Mouse (Mus musculus) urinary bladder, postnatal 25 days (tissue): ENCODE results near the gene Nemf.

Experiments used
- DNase-seq: peaks from one replicate; pipeline ENCODE4 v3.0.0; 2022; ENCODE audit warnings: low spot score

The Nemf gene

DNA sequence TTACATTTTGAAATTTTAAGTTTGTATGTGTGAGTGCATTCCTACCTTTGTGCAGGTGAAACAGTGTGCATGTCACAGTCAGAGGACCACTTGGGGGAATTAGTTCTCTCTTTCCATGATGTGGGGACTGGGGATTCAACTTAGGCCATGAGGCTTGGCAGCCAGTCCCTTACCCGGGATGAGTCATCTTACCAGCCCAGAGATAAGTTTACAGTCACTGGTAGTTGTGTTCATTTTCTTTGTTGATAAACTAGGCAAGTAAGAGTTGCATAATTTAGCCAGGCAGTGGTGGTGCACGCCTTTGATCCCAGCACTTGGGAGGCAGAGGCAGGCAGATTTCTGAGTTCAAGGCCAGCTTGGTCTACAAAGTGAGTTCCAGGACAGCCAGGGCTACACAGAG is 52.9 kb downstream of the Nemf start:
- DNase-seq, result no peak

DNA sequence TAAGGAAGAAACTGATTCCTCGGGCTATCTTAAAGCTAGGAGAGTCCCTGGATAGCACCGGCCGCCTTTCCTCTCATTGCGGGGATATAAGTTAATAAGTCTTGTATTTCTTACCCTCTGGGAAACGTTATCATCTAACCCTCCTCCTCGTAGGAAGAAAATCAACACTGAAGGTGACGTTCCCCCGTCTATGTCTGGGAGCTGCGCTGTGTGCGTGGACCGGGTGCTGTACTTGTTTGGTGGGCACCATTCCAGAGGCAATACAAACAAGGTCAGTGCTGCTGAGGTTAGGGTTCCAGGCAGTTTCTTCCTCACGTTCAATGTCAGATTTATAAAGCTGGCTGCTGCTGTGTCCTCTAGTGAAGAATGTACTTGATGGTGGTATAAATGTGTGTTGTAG is 54.8 kb downstream of the Nemf start:
- no peak for DNase-seq

DNA sequence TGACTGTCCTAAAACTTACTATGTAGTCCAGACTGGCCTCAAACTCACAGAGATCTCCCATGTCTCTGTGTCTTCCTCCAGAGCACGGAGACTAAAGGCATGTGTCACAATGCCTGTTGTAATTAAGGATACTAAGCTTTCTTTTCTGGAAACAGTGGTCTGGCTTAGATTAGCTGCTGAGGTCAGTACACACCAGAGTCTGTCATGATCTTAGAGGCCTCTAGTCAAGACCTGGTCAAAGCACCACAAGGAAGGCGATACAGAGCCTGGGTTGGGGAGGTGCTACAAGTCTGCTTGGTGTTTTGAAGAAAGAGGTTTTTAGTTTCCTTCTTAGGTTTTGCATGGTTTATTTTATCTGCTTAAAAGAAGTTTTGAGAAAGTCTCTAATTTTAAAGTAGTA is 56.6 kb downstream of the Nemf start:
- no peak for DNase-seq

DNA sequence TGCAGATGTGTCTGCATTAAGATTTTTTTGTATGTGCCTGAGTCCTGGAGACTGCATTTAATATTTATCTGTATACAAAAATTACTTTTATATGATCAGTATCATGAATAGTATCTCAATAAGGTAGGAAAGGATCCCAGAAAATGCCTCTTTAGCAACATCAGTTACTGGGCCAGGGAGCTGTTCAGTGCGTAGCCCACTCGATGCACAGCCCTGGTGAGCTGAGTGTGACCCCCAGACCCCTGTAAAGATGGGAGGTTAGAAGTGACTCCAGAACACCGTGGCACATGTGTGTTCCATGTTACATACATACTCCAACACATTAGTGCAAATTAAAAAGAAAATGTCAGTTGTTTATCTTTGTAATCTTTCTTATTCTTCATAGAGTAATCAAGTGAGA is 57.1 kb downstream of the Nemf start:
- DNase-seq, result no peak

DNA sequence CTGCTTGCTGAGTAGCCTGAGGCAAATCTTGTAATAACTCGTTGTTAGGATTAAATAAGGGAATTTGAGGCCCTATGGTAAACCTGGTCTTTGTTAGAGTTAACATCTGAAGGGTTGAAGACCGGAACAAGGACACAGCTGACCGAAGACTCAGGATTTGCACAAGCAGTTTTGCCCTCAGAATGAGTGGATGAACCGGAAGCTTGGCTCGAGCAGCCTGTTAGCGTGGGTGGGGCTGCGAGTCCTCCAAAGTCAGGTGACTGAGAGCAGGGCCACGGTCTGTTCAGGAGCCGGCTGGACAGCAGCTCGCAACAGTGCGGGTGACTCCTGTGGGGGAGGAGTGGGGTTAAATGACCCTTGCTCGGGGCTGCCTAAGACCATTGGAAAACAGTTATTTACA is 57.7 kb downstream of the Nemf start:
- DNase-seq, result peak; percentile 31

DNA sequence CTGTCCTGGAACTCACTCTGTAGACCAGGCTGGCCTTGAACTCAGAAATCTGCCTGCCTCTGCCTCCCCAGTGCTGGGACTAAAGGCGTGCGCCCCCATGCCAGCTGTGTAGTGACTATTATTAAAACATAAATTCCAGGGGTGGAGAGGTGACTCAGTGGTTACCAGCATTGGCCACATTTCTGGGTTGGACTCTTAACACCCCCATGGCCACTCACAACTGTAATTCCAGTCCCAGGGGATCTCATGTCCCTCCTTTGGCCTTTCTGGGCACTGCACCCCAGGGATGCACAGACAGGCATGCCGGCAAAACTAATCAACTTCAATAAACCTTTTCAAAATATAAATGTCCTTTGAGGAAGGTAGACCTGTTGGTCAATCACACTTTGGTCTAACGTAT is 58.7 kb downstream of the Nemf start:
- no peak for DNase-seq

DNA sequence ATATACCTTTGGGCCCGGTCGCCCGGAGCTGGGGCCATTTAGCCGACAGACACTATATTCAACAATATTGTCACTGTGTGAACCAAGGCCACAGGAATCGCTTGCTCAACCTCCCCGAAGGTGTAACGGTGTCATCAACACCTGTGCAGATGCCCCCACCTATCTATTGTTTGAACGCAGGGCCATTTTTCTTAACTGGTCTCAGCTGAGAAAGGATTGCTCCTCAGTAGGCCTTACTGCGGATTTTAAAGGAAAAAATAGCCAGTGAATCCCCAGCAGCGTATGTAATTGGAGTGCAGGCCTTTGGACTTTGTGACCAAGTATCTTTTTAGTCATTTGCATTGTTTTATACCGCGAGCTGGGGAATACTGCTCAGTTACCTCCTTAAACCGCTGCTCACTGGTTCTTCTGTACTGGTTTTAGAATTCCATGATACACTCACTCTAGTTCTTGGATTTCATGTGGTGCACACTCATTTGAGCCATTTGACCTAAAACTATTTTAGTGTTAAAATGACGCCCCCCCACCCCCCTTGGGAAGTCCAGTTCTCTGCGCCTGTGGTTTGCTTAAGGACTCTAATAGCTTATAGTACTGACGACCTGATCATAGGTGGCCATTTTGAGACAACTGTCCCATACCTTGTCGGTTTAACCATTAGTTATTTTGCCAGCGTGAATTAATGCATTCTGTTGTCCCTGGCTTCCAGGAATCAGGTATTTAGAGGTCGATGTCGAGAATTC is 59.4 kb downstream of the Nemf start:
- no peak for DNase-seq

DNA sequence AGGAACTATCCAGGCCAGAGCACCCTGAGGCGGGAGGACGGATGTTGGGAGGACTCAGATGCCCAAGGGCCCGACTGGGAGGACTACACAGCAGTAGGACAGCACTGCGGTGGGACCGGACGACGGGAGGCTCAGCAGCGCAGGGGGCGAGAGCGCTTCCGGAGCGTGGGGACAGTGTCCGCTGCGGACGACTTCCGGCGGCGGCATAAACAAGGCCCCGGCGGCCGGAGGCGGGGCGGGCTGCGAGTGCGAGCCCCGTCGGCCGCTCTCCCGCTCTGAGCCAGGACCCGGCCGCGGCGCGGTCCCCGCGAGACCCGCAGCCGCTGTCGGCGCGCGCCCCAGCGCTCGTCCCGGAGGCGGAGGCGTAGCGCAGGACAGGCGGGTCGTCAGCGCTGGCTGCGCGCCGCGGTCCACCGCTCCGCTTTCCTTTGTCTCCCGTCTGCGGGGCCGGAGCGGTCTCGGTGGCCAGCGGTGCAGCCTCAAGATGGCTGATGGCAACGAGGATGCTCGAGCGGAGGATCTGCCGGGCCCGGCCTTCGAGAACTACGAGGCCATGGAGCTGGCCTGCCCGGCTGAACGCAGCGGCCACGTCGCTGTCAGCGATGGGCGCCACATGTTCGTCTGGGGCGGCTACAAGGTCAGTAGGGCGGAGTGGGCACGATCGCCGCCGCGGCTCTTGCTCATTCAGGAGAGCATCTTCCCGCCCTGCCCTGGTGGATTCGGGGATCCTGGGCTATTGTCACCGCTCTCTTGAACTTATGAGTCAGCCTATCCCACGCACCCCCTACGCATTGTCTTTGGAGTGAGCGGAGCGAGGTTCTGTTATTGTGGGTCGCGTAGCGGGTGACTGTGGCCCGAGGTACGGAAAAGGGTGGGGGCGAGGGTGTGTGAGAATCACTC is 60.2 kb downstream of the Nemf start, which contains the start of gene Klhdc2:
Klhdc2 (plus strand) TSS at position 171 of the 900 bp plus-strand sequence.
- DNase-seq, result peak; percentile 76

DNA sequence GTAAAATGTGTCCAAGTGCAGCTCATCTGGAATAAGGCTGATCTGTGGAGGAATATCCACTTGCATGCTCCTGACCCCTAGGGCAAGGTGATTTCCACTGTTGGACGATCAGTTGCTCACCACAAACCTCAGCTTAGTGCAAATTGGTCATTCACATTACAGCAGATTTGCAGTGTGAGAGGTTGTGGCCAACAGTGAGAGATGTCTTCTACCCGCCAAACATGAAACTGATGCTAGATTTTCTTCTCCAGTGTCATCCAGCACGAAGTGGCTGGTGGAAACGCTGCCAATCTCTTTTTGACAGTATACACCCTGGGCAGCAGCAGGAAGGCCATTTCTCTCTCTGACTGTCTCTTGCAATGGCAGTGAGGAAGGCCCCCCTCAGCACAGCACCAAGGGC is 61.3 kb downstream of the Nemf start:
- no peak for DNase-seq

DNA sequence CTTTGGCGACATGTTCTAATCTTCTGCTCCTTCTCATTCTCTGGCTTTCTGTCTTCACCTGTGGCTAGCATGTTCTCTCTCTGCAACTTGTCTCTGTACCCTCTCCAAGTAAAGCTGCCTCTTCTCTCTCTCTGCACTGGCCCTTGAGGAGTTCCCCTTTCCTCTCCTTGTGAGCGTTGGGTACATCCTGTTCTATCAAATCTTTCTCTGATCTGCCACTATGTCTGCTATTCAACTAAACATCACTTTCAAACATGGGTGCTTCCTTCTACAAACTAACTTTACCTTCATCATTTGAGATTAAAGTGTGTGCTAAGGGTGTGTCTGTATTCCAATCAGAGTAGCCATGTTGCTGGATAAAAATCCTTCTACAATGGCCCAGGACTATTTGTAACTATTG is 62.0 kb downstream of the Nemf start:
- DNase-seq, result no peak

DNA sequence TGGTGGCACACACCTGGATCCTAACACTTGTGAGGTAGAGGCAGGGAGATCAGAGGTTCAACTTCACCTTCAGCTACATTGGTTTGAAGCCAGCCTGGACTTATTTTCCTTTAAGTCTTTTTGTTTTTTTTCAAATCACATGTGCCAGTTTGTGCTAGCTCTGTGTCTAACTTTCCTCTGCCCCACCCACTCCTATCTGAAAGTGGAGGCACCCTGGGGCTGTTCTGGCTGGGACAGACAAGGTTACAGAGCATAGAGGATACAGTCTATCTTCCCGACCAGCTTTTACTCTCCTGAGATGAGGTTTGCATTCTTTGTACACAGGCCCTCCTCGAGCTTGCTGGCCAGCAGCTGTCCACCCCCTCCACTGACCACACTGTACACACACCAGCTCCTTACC is 63.1 kb downstream of the Nemf start:
- no peak for DNase-seq

DNA sequence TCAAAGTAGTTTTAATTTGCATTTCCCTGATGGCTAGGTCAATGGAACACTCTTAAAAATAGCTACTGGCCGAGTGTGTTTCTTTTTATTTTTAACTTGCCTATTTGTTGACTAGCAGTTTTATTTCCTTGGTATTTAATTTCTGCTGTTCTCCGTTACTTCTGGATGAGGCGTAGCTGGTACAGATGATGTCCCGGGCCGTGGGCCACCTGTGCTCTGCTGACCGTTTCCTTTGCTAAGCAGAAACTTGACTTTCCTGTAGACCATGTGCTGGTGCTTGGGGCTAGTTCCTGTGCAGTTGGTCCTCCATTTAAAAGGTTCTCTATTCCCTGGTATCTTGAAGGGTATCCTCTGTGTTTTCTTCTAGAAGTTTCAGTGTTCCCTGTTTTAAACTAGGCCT is 64.6 kb downstream of the Nemf start:
- no peak for DNase-seq

DNA sequence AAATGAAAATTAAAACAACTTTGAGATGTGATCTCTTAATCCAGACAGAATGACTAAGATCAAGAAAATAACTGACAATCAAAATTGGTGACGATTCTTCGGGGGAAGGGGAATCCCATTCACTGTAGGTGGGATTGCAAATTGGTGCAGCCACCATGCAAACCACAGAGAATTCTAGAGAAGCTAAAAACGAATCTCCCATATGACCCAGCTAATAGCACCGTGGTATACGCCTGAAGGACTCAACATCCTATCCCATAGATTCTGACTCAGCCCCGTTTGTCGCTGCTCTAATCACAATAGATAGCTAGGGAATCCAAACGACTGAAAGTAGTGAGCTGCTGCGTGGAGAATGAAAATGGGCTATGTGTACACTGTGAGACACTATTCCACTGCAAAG is 68.3 kb downstream of the Nemf start:
- no peak for DNase-seq

DNA sequence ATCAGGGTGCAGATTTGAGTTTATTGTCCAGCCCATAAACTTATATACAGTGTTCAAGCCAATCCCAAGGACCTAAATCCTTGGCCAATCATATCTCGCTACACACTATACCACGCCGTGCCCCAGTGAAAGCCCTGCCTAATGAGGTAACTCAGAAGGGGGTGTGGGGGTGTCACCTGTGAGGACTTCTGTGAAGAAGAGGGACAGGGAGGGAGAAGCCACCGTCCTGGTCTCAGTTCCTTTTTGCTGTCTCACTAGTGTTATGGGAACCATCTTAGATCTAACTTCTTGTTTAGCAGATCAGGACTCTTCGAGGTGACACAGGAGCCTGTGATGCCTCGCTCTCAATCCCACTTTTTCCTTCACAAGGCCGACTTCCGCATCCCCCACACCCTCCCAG is 69.4 kb downstream of the Nemf start:
- DNase-seq, result no peak

DNA sequence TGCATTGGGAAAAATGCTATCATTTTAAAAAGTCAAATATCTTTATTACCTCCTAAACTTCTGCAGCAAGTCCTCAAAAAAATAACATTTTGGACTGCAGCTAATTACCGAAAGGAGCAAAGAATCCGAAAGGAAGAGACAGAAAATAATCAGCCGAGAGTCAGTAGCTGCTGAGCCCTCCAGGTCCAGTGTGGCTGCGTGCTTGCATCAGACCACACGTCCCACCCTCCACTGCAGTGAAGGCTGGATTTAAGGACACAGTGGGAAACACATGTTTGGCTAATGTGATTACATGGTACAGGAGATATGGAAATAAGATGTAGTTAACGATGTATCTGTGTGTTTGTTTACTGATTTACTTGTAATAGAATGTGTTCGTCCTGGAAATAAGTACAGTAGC is 73.8 kb downstream of the Nemf start:
- no peak for DNase-seq

DNA sequence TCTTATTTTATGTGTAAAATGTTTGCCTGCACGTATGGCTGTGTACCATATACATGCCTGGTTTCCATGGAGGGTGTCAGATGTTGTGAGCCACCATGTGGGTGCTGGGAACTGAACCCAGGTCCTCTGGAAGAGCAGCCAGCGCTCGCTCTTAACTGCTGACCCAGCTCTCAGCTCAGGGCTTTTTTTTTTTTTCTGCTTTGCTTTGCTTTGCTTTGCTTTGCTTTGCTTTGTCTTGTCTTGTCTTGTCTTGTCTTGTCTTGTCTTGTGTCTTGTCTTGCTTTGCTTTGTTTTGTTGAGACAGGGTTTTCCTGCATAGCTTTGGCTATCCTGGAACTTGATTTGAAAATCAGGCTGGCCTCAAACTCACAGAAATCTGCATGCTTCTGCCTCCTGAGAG is 76.0 kb downstream of the Nemf start:
- no peak for DNase-seq

DNA sequence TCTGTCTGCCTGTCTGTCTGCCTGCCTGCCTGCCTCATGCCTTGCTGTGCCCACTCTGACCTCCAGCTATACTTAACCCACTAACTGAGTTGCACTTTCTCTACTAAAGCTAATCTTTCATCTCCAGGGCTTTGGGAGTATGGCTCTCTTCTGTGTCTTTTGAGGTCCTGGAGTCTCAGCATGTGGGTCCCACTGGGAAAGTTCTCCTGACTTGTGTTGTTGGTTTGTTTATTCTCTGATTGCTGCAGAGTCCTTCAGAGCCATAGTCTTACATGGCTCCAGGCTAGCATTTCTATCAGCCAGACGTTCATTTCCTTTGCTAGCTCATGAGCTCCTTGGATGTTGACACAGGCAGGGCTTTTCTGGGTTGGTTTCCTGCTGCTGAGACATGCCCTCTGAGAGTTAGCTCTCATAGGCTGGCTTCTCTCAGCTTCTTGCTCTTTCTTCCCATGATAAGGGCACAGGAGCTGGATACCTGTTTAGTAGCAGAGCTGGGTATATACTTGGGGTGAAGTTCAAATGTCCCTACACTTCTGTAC is 77.0 kb downstream of the Nemf start:
- no peak for DNase-seq

DNA sequence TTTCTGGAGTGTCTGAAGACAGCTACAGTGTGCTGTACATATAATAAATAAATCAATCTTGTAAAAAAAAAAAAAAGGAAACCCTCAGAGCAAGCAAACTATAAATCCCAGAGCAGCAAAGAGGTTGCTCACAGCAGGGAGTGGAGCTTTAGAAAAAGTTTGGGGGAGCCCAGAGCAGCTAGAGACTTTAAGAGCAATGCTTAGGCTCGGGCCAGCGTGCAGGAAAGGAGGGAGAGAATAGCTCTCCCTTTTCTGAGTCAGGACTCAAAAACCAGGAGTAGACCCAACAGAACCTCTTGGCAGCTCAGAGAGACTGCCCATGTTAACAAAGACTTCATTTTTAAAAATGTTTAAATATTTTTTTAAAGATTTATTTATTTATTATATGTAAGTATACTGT is 88.0 kb downstream of the Nemf start:
- DNase-seq, result no peak

DNA sequence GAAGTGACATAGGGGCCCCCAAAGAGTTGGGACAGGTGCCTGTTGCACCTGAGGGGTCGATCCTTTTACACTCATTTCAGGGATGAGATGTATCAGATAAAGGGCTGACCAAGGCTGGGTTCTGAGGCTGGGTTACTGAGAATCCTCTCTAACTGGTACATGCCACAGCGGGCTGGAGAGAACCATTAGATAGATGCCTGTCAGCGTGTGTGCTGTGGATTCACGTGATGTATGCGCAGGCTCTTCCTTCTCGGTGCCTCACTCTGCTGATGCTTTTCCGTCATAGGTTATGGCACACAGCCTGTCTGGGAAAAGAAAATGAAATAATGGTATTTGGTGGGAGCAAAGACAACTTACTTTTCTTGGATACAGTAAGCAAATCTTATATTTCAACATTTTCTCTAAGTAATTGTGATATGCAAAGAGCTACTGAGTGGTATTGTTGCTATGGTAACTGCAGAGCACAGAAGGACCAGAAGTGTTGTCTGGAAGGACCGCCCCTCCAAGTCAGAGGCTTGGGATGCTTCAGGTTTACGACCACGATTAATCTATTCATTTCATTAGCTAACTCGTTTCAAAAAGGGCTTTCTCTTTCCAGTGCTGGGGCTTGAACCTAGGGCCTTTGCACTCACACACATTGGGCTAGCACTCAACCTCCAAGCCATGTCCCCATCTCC is 88.9 kb downstream of the Nemf start:
- DNase-seq, result no peak

DNA sequence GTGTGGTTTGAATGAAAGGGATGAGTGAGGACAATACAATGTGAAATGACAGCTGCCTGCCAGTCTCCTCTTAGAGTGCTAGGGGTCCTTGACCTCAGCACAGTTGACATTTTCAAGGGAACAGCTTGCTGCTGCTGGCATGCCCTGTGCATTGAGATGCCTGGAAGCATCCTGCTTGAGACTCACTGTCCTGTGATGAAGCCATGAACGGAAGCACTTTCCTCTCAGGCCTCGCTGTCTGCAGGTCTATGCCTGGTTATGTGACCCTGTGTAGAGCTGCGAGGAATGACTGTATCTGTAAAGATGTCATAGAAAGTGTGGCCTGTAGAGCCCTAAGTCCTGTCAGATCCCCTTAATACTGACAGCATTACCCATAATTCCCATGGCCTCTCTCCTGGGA is 91.9 kb downstream of the Nemf start:
- DNase-seq, result no peak

DNA sequence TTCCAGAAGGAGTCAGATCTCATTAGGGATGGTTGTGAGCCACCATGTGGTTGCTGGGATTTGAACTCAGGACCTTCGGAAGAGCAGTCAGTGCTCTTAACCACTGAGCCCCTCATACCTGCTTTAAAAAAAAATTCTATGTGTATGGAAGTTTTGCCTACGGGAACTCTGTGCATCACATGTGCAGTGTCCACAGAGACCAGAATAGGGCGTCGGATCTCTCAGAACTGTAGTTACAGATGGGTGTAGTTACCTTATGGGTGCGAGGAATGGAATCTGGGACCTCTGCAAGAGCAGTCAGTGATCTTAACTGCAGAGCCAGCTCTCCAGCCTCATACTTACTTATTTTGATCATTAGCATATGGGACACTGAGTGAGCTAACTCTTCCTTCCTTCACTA is 94.7 kb downstream of the Nemf start:
- DNase-seq, result no peak
